Mouse (Mus musculus) retina, postnatal 1 day (tissue): ENCODE measurements at regions not wholly inside any gene's neighbourhood (a gene's known extent, or its start where the extent isn't known, plus 50 kb on each side); places are given as distances from the start of the nearest gene placed in this dataset.
A peak's percentile ranks its signal among the peaks of the same experiment; 100 is the strongest.

Source experiments
- DNase-seq: peaks from one replicate; pipeline ENCODE4 v3.0.0-alpha.2; 2012

DNA sequence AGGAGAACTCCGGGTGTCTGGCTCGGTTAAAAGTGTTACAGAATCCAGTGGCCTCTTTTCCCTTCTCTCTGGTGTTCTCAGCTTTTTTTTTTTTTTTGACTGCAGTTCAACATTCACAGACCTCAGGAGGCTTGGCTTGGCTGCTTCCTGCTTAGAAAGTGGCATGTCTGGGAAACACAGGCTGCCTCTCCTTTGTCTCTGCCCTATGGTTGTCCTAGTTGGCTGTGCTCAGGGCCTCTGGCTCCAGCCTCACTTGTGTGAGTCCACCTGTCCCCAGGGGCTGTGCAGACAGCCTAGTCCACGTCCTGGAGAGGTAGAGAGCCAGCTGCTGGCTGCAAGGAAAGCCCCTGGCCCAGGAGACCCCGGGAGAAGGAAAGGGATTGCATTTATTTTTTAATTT lies 212.3 kb upstream of the Rbfox1 start:
- peak; percentile 13 for DNase-seq

GRCm38 (mm10) chr16:5668403-5668967 lies 216.7 kb upstream of the Rbfox1 start:
- DNase-seq: no peak

- DNase-seq: no peak
Measured at GRCm38 (mm10) chr16:5661918-5662317, 223.2 kb upstream of the Rbfox1 start.

DNA sequence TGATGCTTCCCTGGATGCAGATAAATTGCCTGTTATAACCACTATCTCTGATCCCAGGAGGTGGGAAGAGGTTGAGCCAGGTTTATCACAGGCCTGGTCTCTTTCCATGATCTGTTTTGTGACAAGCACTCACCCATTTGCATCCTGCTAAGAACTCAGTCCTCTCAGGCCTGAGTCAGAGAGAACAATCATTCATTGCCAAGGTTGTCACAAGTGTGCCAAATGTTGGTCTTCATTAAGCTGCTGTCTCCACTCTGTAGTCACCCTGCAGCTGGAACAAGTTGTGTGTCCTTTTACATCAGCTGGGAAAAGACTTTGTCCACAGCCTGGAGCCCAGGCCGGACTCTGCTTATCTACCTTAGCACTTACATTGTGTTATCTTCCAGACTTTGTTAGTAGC lies 233.6 kb upstream of the Rbfox1 start:
- no peak for DNase-seq

- DNase-seq: no peak
Measured at GRCm38 (mm10) chr16:5651002-5651401, 234.2 kb upstream of the Rbfox1 start.

DNA sequence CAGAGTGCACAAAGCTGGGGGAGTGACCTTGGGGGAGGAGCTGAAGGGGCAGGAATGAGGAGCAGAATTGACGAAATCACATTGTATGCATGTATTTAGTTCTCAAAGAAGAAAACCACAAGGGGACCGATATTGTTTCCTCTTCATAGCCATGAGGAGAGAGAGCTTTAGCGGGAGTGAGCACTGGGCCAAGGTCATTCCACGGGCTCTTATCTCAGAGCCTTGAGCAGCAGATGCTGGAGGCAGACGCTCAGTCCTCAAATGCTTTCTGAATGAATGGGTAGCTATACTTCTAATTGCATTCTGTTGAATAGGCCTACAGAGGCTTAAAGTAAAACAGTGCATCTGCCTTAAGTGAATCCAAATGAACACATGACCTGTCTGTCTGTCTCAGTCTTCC lies 245.2 kb upstream of the Rbfox1 start:
- peak; percentile 16 for DNase-seq

GRCm38 (mm10) chr16:5629996-5630395 lies 255.2 kb upstream of the Rbfox1 start:
- no peak for DNase-seq

- DNase-seq: no peak
Measured at GRCm38 (mm10) chr16:5627910-5628309, 257.2 kb upstream of the Rbfox1 start.

GRCm38 (mm10) chr16:5627117-5627909 lies 257.8 kb upstream of the Rbfox1 start:
- DNase-seq: no peak

DNA sequence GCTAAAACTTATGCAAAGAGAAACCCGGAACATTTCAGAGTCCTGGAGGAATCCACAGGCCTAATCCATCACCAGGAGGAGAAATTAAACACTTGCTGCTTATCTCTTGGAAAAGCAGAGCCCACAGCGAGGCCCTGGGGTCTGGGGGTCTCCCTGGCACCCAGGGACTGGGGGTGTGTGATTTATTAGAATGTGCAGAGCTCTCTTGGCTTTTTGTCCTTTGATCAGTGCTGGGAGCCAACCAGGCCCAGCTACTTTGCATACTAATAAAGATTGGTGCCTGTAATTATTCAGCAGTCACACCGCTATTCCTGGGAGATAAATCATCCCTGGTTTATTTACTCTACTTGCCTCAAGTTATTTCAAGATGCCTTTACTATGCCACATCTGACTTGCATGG lies 260.0 kb upstream of the Rbfox1 start:
- DNase-seq: no peak

- no peak for DNase-seq
Measured at GRCm38 (mm10) chr16:5620566-5620965, 264.6 kb upstream of the Rbfox1 start.

- DNase-seq: no peak
Measured at GRCm38 (mm10) chr16:5616356-5616755, 268.8 kb upstream of the Rbfox1 start.

DNA sequence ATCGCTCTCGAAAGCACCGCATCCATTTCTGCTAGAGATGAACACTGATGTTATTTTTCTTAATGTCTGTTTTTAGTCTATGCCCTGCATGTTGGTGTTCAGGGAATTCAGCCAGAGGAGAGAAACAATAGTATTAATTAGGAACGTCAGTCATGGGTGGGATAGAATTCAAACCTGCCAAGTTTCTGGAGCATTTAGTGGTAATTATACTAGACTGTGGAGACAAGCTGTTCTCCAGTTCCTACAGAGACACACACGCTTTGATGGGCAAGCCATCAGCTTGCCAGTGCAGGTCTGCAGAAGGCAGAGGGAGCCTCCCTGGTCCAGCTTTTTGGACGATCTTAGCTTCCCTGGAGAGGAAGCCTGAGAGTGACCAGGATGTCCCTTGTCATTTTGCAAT lies 289.8 kb upstream of the Rbfox1 start:
- DNase-seq: no peak

DNA sequence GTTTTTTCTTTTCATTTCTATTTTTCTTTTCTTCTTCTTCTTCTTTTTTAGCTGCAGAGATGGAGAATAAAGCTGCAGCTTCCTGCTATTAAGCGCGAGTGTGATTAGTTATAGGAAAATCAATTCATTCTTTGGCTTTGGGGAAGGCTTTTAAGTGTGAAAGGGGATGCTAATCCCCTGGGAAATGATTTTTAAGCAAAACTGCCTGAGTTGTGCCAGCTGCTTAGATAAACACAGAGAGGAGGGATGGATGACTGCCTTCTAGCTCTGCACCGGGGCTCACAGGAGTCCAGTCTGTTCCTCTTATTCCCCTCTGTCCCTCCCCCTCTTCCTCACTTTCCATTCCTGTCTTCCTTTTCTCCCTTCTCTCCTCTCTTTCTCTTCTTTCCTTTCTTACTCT lies 306.8 kb upstream of the Rbfox1 start:
- DNase-seq: no peak

GRCm38 (mm10) chr16:5572780-5573179 lies 312.4 kb upstream of the Rbfox1 start:
- DNase-seq: no peak

- no peak for DNase-seq
Measured at GRCm38 (mm10) chr16:5570619-5571018, 314.5 kb upstream of the Rbfox1 start.

- peak; percentile 43 for DNase-seq
Measured at GRCm38 (mm10) chr16:5569101-5569500, 313.3 kb upstream of the Eef2kmt start.

GRCm38 (mm10) chr16:5549026-5549425 lies 293.2 kb upstream of the Eef2kmt start:
- peak; percentile 62 for DNase-seq

DNA sequence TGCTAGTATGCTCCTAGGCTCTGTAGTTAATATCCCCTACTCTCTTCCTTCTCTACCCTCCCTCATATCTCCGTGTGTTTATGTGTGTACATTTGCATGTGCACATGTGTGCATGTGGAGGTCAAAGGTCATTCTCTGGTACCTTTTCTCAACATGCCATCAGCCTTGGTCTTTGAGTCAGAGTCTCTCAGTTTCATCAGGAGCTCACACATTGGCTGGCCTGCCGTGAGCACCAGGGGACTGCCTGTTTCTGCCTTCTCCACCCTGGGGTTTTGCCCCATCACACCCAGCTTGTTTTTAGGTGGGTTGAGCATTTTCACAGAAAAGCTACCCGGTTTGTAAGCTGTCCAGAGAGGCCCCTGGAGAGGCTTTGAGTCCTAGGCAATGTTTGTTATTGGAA lies 292.8 kb upstream of the Eef2kmt start:
- no peak for DNase-seq

- DNase-seq: no peak
Measured at GRCm38 (mm10) chr16:5546808-5547207, 291.0 kb upstream of the Eef2kmt start.

- DNase-seq: no peak
Measured at GRCm38 (mm10) chr16:5545801-5546200, 290.0 kb upstream of the Eef2kmt start.

- no peak for DNase-seq
Measured at GRCm38 (mm10) chr16:5544436-5544835, 288.7 kb upstream of the Eef2kmt start.

DNA sequence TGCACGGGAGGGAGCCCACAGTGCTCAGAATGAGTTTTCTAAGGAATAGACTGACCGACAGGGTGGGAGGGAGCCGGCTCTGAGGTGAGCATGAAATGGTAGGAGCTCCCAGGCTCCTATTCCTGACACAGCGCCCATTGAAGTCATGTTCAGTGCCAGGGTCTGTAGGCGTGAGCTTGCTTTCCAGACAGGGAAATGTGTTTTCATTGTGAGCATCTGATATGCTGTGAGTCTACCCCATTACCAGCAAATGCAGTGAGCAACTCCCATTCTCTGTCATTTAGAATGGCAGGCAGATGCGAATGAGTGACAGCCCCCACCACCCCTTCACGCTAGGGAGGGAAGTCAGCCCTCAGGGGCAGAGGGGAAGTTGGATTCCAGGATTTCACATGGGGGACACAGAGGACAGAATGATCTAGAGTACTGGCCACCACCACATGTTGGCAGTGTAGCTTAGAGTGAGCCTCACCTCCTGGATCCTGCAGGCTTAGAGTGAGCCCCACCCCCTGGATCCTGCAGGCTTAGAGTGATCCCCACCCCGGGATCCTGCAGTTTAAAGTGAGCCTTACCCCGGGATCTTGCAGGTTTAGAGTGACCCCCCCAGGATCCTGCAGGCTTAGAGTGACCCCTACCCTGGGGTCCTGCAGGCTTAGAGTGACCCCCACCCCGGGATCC lies 283.2 kb upstream of the Eef2kmt start:
- DNase-seq: peak; percentile 34
